Mouse (Mus musculus) liver, adult 2 months (tissue): ENCODE results near the gene Gm20696. TPM values are rescaled to one million over a fixed set of nuclear protein-coding genes. Genes with fewer than 3 reads are reported as not detected.
A peak's percentile ranks its signal among the peaks of the same experiment; 100 is the strongest.

ENCODE experiments used
- DNase-seq: peaks from one replicate; pipeline ENCODE4 v3.0.0-alpha.2; 2011; ENCODE audit warnings: low read depth, low spot score; ENCODE audit errors: extremely low read depth
- H3K27ac ChIP-seq: fragments of 200-500 bp; replicated peaks from 2 replicates; pipeline ENCODE4 v1.5.1; 2012; ENCODE audit warnings: low read depth, mild to moderate bottlenecking, control low read depth, inconsistent platforms, low read length; ENCODE audit not compliant: insufficient read depth
- H3K27me3 ChIP-seq: fragments of 200-500 bp; 2 replicates; pipeline ENCODE4 v1.6.1; 2012; ENCODE audit warnings: mild to moderate bottlenecking, moderate library complexity, low read length, inconsistent platforms; ENCODE audit not compliant: control insufficient read depth, insufficient read depth
- H3K36me3 ChIP-seq: fragments of 200-500 bp; 2 replicates; pipeline ENCODE4 v1.6.1; 2012; ENCODE audit warnings: low read length, inconsistent platforms; ENCODE audit not compliant: control insufficient read depth, insufficient read depth
- H3K4me1 ChIP-seq: fragments of 200-500 bp; 2 replicates; pipeline ENCODE4 v1.6.1; 2011; ENCODE audit warnings: low read length; ENCODE audit not compliant: control insufficient read depth, insufficient read depth
- H3K4me3 ChIP-seq: fragments of 200-500 bp; 2 replicates; pipeline ENCODE4 v1.5.1; 2011; ENCODE audit warnings: low read depth, mild to moderate bottlenecking, control low read depth, low read length, moderate library complexity; ENCODE audit not compliant: insufficient read depth
- H3K79me2 ChIP-seq: fragments of 200-500 bp; 2 replicates; pipeline ENCODE4 v1.6.1; 2012; ENCODE audit warnings: inconsistent platforms, mild to moderate bottlenecking, low read length, moderate library complexity; ENCODE audit not compliant: control insufficient read depth, insufficient read depth
- H3K9ac ChIP-seq: fragments of 200-500 bp; 2 replicates; pipeline ENCODE4 v1.6.1; 2012; ENCODE audit warnings: low read depth, mild to moderate bottlenecking, control low read depth, inconsistent platforms, low read length
- CTCF ChIP-seq: fragments of 200-500 bp; IDR thresholded peaks from 2 replicates; pipeline ENCODE4 v1.5.1; 2011; ENCODE audit warnings: low read depth, low read length, control low read depth
- POLR2A ChIP-seq: fragments of 200-500 bp; IDR thresholded peaks from 2 replicates; pipeline ENCODE4 v1.6.1; 2011; ENCODE audit warnings: low read length, control low read depth; ENCODE audit not compliant: insufficient read depth; ENCODE audit errors: extremely low read depth
- WGBS: fragments of 180-500 bp; shearing (Covaris S2); methylation state at CpG from one replicate; pipeline ENCODE4 v1.1.7; 2018; 5-methylcytosine and 5-hydroxymethylcytosine counted together
- polyA plus RNA-seq: library from polyadenylated mRNA; depleted of rRNA; stranded (reverse); fragments of >200 nt; gene quantifications from 2 replicates; pipeline ENCODE4 v1.2.3, GENCODE M21; 2012
- total RNA-seq: library from RNA; depleted of rRNA; stranded (reverse); fragments of >200 nt; gene quantifications from 2 replicates; pipeline ENCODE4 v1.2.3, GENCODE M21; 2014

Gm20696 gene
- total and polyA plus RNA-seq, 2 experiments, result 0.26 to 6.5 TPM

DNA sequence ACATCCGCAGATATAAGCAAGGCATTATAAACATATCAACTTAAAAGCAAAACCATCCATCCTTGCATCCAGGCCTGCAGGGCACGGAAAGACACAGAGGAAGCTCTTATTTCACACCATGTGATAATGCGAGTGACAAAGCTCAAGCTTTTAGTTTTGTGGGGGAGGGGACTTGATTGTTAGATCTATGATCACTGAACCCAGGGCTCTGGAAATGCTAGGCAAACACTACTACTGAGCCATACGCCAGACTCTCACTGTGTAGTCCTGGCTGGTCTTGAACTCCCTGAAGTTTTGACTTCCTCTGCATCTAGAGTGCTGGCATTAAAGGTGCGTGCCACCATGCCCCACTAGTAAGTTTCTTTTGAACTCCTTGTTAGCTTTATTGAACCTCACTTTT is 408.3 kb downstream of the Gm20696 start:
- Histone ChIP-seq H3K36me3 (no peaks in the 10 kb centered on the region), H3K79me2 (no peaks in the 10 kb centered on the region), H3K9ac (no peak overlapping the region), H3K27me3 (no peaks in the 10 kb centered on the region), H3K4me1 (no peaks in the 10 kb centered on the region), H3K27ac (no peak overlapping the region), H3K4me3 (no peak overlapping the region)
- 77% methylated on average over 5 of the region's 5 CpGs for WGBS
- TF ChIP-seq POLR2A, result no peak
- TF ChIP-seq CTCF, result no peak
- DNase-seq, result no peak

DNA sequence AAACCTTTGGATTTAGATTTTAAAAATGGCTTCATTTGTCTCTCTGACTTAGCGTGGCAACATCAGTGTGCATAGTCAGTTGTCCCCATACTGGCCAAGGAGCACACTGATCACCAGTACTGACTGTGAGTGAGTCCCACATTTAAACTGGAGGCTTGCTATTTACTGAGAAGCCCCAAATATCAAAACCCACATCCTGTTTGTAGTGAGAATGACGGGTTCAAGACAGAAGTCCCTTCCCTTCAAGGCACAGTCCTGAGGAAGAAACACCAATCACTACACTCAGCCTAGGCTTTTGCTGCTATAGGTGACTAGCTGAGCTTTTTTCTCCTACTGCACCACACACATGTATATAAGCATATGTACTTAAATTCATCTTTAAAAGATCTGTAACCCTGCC is 408.9 kb downstream of the Gm20696 start:
- Histone ChIP-seq H3K27ac (no peak overlapping the region), H3K9ac (no peak overlapping the region), H3K4me1 (peaks cover under 1% of the 10 kb centered on the region; the same call in 1 of the 2 replicates), H3K36me3 (no peaks in the 10 kb centered on the region), H3K27me3 (no peaks in the 10 kb centered on the region), H3K79me2 (no peaks in the 10 kb centered on the region), H3K4me3 (no peak overlapping the region)
- no peak for DNase-seq
- 92% methylated on average over 2 of the region's 2 CpGs for WGBS
- TF ChIP-seq CTCF (no peak), POLR2A (no peak)

DNA sequence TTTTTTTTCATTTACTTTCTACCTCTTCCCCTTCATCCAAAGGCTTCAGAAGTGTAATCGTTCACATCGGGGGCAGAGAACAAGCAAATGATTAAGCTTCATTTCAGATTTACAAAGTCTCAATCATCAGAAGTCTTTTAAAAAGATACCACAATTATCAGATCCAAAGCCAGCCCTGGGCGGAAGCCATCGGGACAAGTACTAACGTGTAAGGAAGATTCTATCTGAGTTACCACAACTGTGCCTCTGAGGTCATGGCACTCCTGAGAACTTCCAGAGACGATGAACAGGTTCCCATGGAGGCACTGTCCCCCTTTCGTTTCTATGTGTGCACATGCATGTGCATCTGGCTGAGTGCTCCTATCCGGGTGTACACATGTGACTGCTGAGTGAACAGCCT is 413.3 kb downstream of the Gm20696 start:
- 58% methylated on average over 8 of the region's 8 CpGs for WGBS
- Histone ChIP-seq H3K4me3 (no peak overlapping the region), H3K79me2 (peaks cover 6% of the 10 kb centered on the region; the same call in 1 of the 2 replicates), H3K27me3 (no peaks in the 10 kb centered on the region), H3K4me1 (peaks cover 3% of the 10 kb centered on the region; the same call in 1 of the 2 replicates), H3K9ac (no peak overlapping the region), H3K36me3 (no peaks in the 10 kb centered on the region), H3K27ac (no peak overlapping the region)
- no peak for DNase-seq
- TF ChIP-seq POLR2A (no peak), CTCF (no peak)

DNA sequence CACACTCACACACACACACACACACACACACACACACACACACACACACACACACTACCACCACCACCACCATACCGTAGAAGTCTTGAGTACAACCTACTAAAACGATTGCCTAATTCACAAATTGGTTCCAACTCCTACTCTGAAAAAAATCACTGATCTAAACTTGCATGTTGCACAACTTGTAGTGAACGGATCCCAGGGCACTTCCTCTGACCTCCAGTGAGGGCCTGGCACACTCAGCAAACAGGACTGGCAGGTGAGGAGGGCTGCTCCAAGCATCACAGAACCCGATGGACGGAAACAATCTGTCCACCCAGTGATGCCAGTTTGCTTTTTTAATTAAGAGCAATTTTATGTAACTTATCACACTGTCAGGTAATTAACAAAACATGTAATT is 413.8 kb downstream of the Gm20696 start:
- no peak overlapping the region for H3K9ac ChIP-seq
- H3K27ac ChIP-seq, result no peak overlapping the region
- no peak for TF ChIP-seq CTCF
- TF ChIP-seq POLR2A, result no peak
- no peak overlapping the region for H3K4me3 ChIP-seq
- H3K79me2 ChIP-seq, result peaks cover 6% of the 10 kb centered on the region; the same call in 1 of the 2 replicates
- WGBS, result 16% methylated on average over 5 of the region's 5 CpGs
- peak; percentile 96 for DNase-seq
- H3K36me3 ChIP-seq, result no peaks in the 10 kb centered on the region
- H3K4me1 ChIP-seq, result peaks cover 3% of the 10 kb centered on the region; the same call in 1 of the 2 replicates
- H3K27me3 ChIP-seq, result no peaks in the 10 kb centered on the region

DNA sequence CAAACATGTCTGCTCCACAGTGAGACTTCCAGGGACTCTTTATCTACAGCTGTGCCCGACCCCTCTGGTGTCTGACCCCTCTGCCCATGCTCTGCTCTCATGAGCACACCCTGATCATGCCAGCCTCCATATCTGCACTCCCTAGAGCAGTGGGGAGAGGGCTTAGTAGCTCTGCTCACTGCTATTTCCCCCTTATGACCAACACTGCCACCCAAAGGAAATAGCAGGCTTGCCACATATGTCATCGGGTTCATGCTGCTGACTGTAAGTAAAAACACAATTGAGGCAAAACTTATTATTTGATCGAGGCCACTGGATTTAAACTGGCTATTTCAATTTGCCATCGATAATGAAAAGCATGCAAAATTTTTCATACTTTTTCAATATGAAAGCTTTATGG is 414.7 kb downstream of the Gm20696 start:
- Histone ChIP-seq H3K27ac (no peak overlapping the region), H3K9ac (no peak overlapping the region), H3K79me2 (peaks cover 9% of the 10 kb centered on the region; the same call in 1 of the 2 replicates), H3K36me3 (no peaks in the 10 kb centered on the region), H3K4me3 (no peak overlapping the region), H3K4me1 (peaks cover 3% of the 10 kb centered on the region; the same call in 1 of the 2 replicates), H3K27me3 (no peaks in the 10 kb centered on the region)
- TF ChIP-seq POLR2A (no peak), CTCF (no peak)
- WGBS, result 87% methylated on average over 4 of the region's 4 CpGs
- no peak for DNase-seq

DNA sequence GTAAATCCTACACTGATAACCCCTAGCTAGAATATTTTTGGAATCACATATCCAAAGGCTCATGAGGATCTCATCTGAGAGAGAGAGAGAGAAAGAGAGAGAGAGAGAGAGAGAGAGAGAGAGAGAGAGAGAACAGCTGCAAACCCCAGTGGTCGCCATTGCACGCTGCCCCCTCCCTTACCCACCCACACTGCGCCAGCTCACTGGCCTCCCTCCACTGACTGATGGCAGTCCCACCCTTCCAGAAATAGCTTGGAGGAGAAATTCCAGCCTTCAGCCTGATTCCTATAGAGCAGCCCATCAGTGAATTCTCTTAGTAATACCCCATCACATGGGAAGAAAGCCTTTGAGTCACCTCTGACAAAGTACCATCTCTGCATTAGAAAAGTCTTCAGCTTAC is 415.4 kb downstream of the Gm20696 start:
- DNase-seq, result no peak
- TF ChIP-seq POLR2A, result no peak
- no peak for TF ChIP-seq CTCF
- Histone ChIP-seq H3K79me2 (peaks cover 9% of the 10 kb centered on the region; the same call in 1 of the 2 replicates), H3K4me3 (no peak overlapping the region), H3K9ac (no peak overlapping the region), H3K27me3 (no peaks in the 10 kb centered on the region), H3K4me1 (peaks cover 3% of the 10 kb centered on the region; the same call in 1 of the 2 replicates), H3K36me3 (no peaks in the 10 kb centered on the region), H3K27ac (no peak overlapping the region)
- 100% methylated on average over 3 of the region's 3 CpGs for WGBS
